Mouse (Mus musculus): ENCODE measurements at regions not wholly inside any gene's neighbourhood (a gene's known extent, or its start where the extent isn't known, plus 50 kb on each side); places are given as distances from the start of the nearest gene placed in this dataset.

DNA sequence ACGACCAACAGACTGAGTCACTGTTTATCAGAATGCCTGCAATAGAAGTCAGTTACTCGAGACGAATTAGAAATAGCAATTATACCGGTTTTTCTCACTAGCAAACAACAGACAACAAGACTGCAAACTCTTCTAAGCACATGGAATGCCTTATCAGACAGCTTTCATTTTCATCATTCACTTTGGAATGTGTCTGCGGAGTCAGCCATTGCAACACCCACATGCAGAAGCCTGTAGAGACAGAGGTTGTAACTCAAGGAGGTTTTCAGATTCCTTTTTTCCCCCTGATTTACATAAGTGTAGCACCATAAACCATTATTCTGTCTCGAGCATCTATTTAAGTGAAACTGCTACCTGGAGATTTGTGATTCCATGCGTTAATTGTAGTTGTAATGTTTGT lies 167.8 kb upstream of the Ahr start:
- H3K4me3 ChIP-seq: no peak overlapping the region
- no peak for DNase-seq (ENCODE audit: low spot score in 2 of 2)
- no peak overlapping the region for H3K27ac ChIP-seq
- TF ChIP-seq CTCF (conservative IDR thresholded peaks at IDR 0.05): no peak

DNA sequence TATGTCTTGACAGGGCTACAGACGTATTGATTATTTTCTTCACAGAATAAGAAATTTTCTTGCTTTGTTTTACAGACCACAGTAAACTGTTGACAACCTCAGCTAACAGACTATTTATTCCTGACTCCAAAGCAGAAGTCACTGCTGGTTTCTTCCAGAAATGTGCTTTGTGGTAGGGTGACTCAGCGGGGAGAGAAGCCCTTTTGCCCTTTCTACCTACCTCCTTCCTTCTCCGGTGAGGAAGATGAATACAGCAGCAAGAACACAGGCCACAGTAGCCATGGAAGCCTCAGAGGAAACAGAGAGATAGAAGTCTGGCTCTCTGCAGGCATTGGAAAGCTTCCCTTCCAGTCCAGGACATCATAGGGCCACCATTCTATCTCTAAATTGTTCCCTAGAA lies 159.4 kb upstream of the Ahr start:
- Histone ChIP-seq H3K27ac (no peak overlapping the region), H3K4me3 (no peak overlapping the region)
- no peak for TF ChIP-seq CTCF (conservative IDR thresholded peaks at IDR 0.05)
- DNase-seq (ENCODE audit: low spot score in 2 of 2): no peak

GRCm38 (mm10) chr12:35690914-35691313 lies 156.1 kb upstream of the Ahr start:
- TF ChIP-seq CTCF (conservative IDR thresholded peaks at IDR 0.05): no peak
- DNase-seq (ENCODE audit: low spot score in 2 of 2): no peak
- Histone ChIP-seq H3K4me3 (no peak overlapping the region), H3K27ac (no peak overlapping the region)

DNA sequence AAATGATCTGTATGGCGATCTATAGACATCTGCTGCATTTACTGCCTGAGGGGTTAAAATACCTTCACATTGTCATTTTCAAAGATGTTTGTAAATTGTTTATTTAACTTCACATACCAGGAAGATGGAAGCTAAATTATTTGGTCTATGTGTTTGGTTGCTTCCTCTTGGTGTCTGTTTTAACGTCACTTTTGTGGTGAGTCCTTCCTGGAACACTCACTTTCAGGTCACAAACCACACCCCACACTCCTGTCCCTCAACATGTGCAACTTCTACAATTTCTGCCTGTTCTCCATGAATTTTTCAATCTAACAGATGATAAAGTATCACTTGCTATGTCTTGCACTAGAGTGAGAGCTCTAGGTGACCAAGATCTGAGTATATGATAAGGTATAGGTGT lies 151.4 kb upstream of the Ahr start:
- Histone ChIP-seq H3K27ac (no peak overlapping the region), H3K4me3 (no peak overlapping the region)
- DNase-seq (ENCODE audit: low spot score in 2 of 2): no peak
- TF ChIP-seq CTCF (conservative IDR thresholded peaks at IDR 0.05): no peak

DNA sequence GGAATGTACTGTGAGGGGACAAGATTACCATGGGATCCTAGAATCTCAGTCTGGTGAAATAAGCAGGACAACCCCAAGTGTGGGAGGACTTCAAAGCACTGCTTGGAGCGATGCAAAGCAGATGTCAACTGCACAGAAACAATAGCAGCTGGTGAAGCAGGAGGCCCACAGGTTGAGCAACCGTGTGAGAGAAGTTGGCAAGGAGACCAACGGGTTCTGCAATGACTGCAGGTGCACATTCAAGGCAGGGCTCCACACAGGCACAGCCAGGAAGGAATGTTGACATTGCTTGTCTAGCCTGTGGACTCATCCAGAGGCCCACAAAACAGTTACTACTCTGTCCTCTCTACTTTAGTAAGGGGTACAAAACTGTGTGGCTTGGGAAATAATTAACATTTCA lies 150.4 kb upstream of the Ahr start:
- H3K27ac ChIP-seq: no peak overlapping the region
- no peak for DNase-seq (ENCODE audit: low spot score in 2 of 2)
- TF ChIP-seq CTCF (conservative IDR thresholded peaks at IDR 0.05): no peak
- H3K4me3 ChIP-seq: no peak overlapping the region

GRCm38 (mm10) chr12:35681864-35682449 lies 147.1 kb upstream of the Ahr start:
- Histone ChIP-seq H3K27ac (no peak overlapping the region), H3K4me3 (no peak overlapping the region)
- DNase-seq (ENCODE audit: low spot score in 2 of 2): no peak
- no peak for TF ChIP-seq CTCF (conservative IDR thresholded peaks at IDR 0.05)

DNA sequence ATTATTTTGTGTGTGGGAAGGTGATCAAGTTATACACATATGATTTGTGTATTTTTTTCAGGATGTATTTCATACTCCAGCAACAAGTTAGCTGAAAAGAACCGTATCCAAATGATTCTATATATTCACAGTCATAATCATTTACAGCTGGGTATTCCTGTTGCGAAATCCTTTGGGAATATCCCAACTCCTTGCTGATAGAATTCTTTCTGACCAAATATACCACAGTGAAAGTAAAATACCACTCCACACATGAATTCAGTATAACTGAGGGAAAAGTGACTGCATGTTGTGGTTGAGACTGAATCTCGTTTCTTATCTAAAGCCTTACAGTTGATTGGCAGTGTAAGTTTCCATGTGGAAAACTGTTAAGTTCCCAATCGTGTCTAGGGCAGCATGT lies 145.1 kb upstream of the Ahr start:
- H3K4me3 ChIP-seq: no peak overlapping the region
- DNase-seq (ENCODE audit: low spot score in 2 of 2): no peak
- H3K27ac ChIP-seq: no peak overlapping the region
- no peak for TF ChIP-seq CTCF (conservative IDR thresholded peaks at IDR 0.05)

DNA sequence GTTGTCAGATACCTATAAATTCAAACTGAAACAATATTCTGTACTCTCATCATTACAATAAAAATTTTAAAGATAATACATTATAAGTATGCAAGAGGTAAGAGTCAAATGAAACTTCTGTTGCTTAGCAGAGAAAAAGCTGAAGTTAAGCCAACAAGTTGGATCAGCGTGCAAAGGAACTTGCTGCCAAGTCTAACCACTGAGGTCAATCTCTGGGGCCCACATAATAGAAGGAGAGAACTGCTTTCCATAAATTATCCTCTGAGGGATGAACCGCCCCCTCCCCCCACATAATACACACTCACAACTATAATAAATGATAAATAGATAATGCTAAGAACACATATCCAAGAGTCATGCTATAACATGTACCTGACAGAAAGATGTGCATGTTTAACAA lies 144.2 kb upstream of the Ahr start:
- DNase-seq (ENCODE audit: low spot score in 2 of 2): no peak
- TF ChIP-seq CTCF (conservative IDR thresholded peaks at IDR 0.05): no peak
- H3K4me3 ChIP-seq: no peak overlapping the region
- no peak overlapping the region for H3K27ac ChIP-seq

DNA sequence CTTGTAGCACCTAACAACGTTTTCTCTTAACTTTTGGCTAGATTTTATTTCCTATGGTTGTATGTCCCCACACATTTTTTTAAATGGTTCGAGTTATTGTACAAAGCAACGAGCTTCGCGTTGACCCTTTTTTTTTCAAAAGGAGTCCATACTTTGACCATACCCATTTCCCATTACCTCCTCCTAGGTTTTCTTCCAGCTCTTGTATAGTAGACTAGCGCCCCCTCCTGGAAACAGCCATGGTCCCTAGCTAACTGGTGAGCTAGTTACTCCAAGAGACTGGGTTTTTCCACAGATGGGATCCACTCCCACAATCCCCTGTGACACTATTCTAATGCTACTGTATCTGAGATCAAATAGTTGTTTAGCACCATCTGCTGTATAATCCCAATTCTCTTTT lies 139.6 kb upstream of the Ahr start:
- TF ChIP-seq CTCF (conservative IDR thresholded peaks at IDR 0.05): peak; percentile 76
- no peak overlapping the region for H3K27ac ChIP-seq
- peak; percentile 56 to 76 for DNase-seq (ENCODE audit: low spot score in 2 of 2)
- no peak overlapping the region for H3K4me3 ChIP-seq

GRCm38 (mm10) chr12:35670980-35671379 lies 136.1 kb upstream of the Ahr start:
- no peak for DNase-seq (ENCODE audit: low spot score in 2 of 2)
- no peak overlapping the region for H3K27ac ChIP-seq

GRCm38 (mm10) chr12:35668716-35669115 lies 133.9 kb upstream of the Ahr start:
- TF ChIP-seq CTCF (conservative IDR thresholded peaks at IDR 0.05): no peak
- Histone ChIP-seq H3K27ac (no peak overlapping the region), H3K4me3 (no peak overlapping the region)
- DNase-seq (ENCODE audit: low spot score in 2 of 2): no peak

More at GRCm38 (mm10) chr12:35670980-35671379, 136.1 kb upstream of the Ahr start:
- H3K4me3 ChIP-seq: no peak overlapping the region
- no peak for TF ChIP-seq CTCF (conservative IDR thresholded peaks at IDR 0.05)

GRCm38 (mm10) chr12:35667705-35668104 lies 132.9 kb upstream of the Ahr start:
- no peak for TF ChIP-seq CTCF (conservative IDR thresholded peaks at IDR 0.05)
- no peak for DNase-seq (ENCODE audit: low spot score in 2 of 2)

GRCm38 (mm10) chr12:35667218-35667617 lies 132.4 kb upstream of the Ahr start:
- TF ChIP-seq CTCF (conservative IDR thresholded peaks at IDR 0.05): no peak
- Histone ChIP-seq H3K27ac (no peak overlapping the region), H3K4me3 (no peak overlapping the region)
- no peak for DNase-seq (ENCODE audit: low spot score in 2 of 2)

More at GRCm38 (mm10) chr12:35667705-35668104, 132.9 kb upstream of the Ahr start:
- no peak overlapping the region for H3K27ac ChIP-seq
- H3K4me3 ChIP-seq: no peak overlapping the region

DNA sequence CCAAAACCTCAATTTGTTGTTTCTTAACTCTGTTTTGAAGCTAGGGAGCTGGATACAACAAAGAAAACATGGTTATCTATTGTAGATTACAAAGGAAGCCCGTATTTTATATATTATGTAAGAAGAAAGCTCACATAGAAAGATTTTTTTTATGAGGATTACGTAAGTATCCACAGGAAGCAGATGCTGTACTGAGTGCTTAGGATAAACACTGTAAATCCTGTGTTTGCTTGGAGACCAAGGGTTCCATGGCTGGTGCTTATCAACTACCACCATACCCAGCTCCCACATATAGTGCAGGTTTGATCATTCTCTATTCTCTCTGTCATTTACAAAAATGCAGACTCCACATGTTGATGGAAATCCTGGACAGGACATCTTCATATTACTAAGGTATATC lies 131.2 kb upstream of the Ahr start:
- no peak for DNase-seq (ENCODE audit: low spot score in 2 of 2)
- Histone ChIP-seq H3K4me3 (no peak overlapping the region), H3K27ac (no peak overlapping the region)
- no peak for TF ChIP-seq CTCF (conservative IDR thresholded peaks at IDR 0.05)

- no peak overlapping the region for H3K4me3 ChIP-seq
- DNase-seq (ENCODE audit: low spot score in 2 of 2): no peak
- H3K27ac ChIP-seq: no peak overlapping the region
- TF ChIP-seq CTCF (conservative IDR thresholded peaks at IDR 0.05): no peak
These were observed 128.2 kb upstream of the Ahr start for GRCm38 (mm10) chr12:35663062-35663461.
